In genomic region chr13:84754821-84755725, GRCm38 (mm10) we compare ENCODE assay signal across 15 mouse cellular contexts.
A peak's percentile ranks its signal among the peaks of the same experiment; 100 is the strongest.
DNase-seq lines count a peak whose midpoint lies in the region; ATAC-seq and TF ChIP-seq lines count a peak whose summit lies in the region.
"Had no signal": no experiment of that assay in that cellular context is flagged by ENCODE, and none has a peak within 500 bp of the region (broad histone marks: within the 10 kb centered on the region; RNA-seq: fewer than 3 reads in every experiment).

No protein-coding gene starts in this region.

- no peak overlapping the region for H3K9ac ChIP-seq in neural tube, embryonic 14.5 days (replicated peaks; ENCODE audit: low read depth, low read length)

- no peak for TF ChIP-seq POLR2A in cortical plate, adult 2 months (IDR thresholded peaks at IDR 0.05; ENCODE audit: extremely low read depth, insufficient read depth, low read length)

- H3K9me3 ChIP-seq in neural tube, embryonic 14.5 days (ENCODE audit: control insufficient read depth, low read length): no peaks in the 10 kb centered on the region

- H3K4me3 ChIP-seq in layer of hippocampus, adult 2 months: peak overlapping the region; percentile 12; the same call in 1 of the 2 replicates
- H3K4me3 ChIP-seq in cortical plate, adult 2 months (ENCODE audit: insufficient read depth, low read length): no peak overlapping the region; the same call in 1 of the 2 replicates
- no peak overlapping the region for H3K4me3 ChIP-seq in neural tube, embryonic 14.5 days (ENCODE audit: low read depth, low read length)

- no peak for DNase-seq in layer of hippocampus, adult 2 months (ENCODE audit: low spot score in 2 of 2)
- no peak for DNase-seq in layer of hippocampus, adult 9-10 months (ENCODE audit: low spot score)
- DNase-seq in cerebellum, adult 9-10 months: peak; percentile 55
- no peak for DNase-seq in spleen, adult 12 weeks (ENCODE audit: low spot score)
- no peak for DNase-seq in kidney, postnatal 14 days
- DNase-seq: heart, postnatal 10 days; kidney, adult 11 months; kidney, postnatal 36 days; right cerebral cortex, postnatal 4 days; thymus, postnatal 25 days had no signal

- H3K4me2 ChIP-seq in neural tube, embryonic 14.5 days (ENCODE audit: low read depth, low read length): no peak overlapping the region

- 65% methylated on average over 8 of the region's 8 CpGs for WGBS in neural tube, embryonic 14.5 days

- peak overlapping the region; percentile 98 for H3K27ac ChIP-seq in layer of hippocampus, adult 2 months
- peak overlapping the region; percentile 99 for H3K27ac ChIP-seq in cortical plate, adult 2 months (ENCODE audit: insufficient read depth, low read length)
- H3K27ac ChIP-seq in neural tube, embryonic 14.5 days (ENCODE audit: low read depth, low read length): peak overlapping the region; percentile 29; the same call in 1 of the 2 replicates

- peaks cover 8% of the 10 kb centered on the region; the same call in 1 of the 2 replicates for H3K4me1 ChIP-seq in cortical plate, adult 2 months (ENCODE audit: control insufficient read depth, insufficient read depth, low read length)
- peaks cover 9% of the 10 kb centered on the region for H3K4me1 ChIP-seq in neural tube, embryonic 14.5 days (ENCODE audit: control insufficient read depth, insufficient read depth, low read length)

- no peak for TF ChIP-seq CTCF in layer of hippocampus, adult 2 months (conservative IDR thresholded peaks at IDR 0.05)
- no peak for TF ChIP-seq CTCF in cortical plate, adult 2 months (IDR thresholded peaks at IDR 0.05; ENCODE audit: extremely low read depth, insufficient read depth, low read length)

- no peak for ATAC-seq in neural tube, embryonic 14.5 days (ENCODE audit: low read depth)
- ATAC-seq: lung, postnatal 0 days; Patski had no signal

- H3K27me3 ChIP-seq in neural tube, embryonic 14.5 days (ENCODE audit: control insufficient read depth, insufficient read depth, low read length): no peaks in the 10 kb centered on the region
- H3K27me3 ChIP-seq: CH12.LX had no signal

- H3K36me3 ChIP-seq in neural tube, embryonic 14.5 days (ENCODE audit: control insufficient read depth, insufficient read depth, low read length): no peaks in the 10 kb centered on the region

Comparison
In these comparisons a context has a peak if more than half of its experiments do, and no peak if none do; other contexts are left out.
1. H3K27ac ChIP-seq: peak in every context shown above with its lines; median percentile 99 in cortical plate, adult 2 months; 98 in layer of hippocampus, adult 2 months; 29 in neural tube, embryonic 14.5 days.